22 mouse cellular contexts compared by ENCODE assay signal in the genomic region with DNA sequence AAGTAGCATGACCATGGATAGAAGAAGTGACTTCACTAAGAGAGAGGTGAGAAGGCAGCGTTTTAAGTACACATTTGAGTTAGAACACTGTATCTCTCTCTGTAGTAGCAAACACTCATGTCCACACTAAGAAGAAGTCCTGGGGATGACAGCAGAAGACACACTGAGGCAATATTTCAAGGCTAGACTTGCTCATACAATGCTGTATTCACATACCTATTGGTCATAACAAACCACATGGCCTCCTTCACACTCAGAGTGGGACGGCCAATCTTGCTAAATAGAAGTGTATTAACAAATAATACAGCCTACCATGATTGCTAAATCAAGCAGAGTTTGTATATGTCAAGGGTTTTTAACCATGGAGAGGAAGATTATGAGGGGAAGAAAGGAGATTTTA.
"Had no signal": no experiment of that assay in that cellular context is flagged by ENCODE, and none has a peak within 500 bp of the region (broad histone marks: within the 10 kb centered on the region; RNA-seq: fewer than 3 reads in every experiment).

No protein-coding gene starts in this region.

- DNase-seq: heart, postnatal 10 days; heart, postnatal 14 days; heart, postnatal 36 days; heart, postnatal 4 days; kidney, adult 11 months; kidney, adult 18-20 months; kidney, adult 2 months; kidney, adult 8-10 months; kidney, adult 9 months; kidney, postnatal 10 days; kidney, postnatal 14 days; kidney, postnatal 25 days; kidney, postnatal 36 days; kidney, postnatal 4 days; layer of hippocampus, adult 9-11 months; layer of hippocampus, postnatal 36 days had no signal

- ATAC-seq: hindbrain, embryonic 16.5 days; hindbrain, postnatal 0 days; inflammation-experienced regulatory T-cells, adult 6 months; intestine, embryonic 15.5 days; intestine, embryonic 16.5 days; intestine, postnatal 0 days had no signal
